Mouse (Mus musculus): ENCODE measurements around the gene Gm17571. TPM values are rescaled to one million over a fixed set of nuclear protein-coding genes. Genes with fewer than 3 reads are reported as not detected.

The Gm17571 gene
- polyA plus RNA-seq, 1 experiment from 2014 or later = not detected

Other genes with a start within 250 kb of the Gm17571 start
- 7.2 and 7.6 TPM in 2 replicates for gene Jrkl, start 200.9 kb downstream of the Gm17571 start, polyA plus RNA-seq (2016; fragmentation: Nextera tagmentation; extraction: Ambion mirVana)
- gene Ccdc82, start 199.8 kb downstream of the Gm17571 start, polyA plus RNA-seq (2016; fragmentation: Nextera tagmentation; extraction: Ambion mirVana) = 5.9 and 6.3 TPM in 2 replicates
- 7.3 and 8.0 TPM in 2 replicates for gene Maml2, start 148.8 kb downstream of the Gm17571 start, polyA plus RNA-seq (2016; fragmentation: Nextera tagmentation; extraction: Ambion mirVana)

All from embryonic facial prominence, embryonic 10.5 days (tissue).